Mouse (Mus musculus) left cerebral cortex, adult 8-10 months (tissue): ENCODE measurements at regions not wholly inside any gene's neighbourhood (a gene's known extent, or its start where the extent isn't known, plus 50 kb on each side); places are given as distances from the start of the nearest gene placed in this dataset.

ENCODE experiments used
- DNase-seq, 2 experiments: peaks; one replicate each; pipeline ENCODE4 v3.0.0; 2022; ENCODE audit warnings: low spot score in 2 of 2

GRCm38 (mm10) chr3:157842872-157843271, 82.0 kb downstream of the Cth start:
- no peak for DNase-seq

GRCm38 (mm10) chr3:157841164-157841719, 83.6 kb downstream of the Cth start:
- DNase-seq: no peak

GRCm38 (mm10) chr3:157804307-157804706, 120.6 kb downstream of the Cth start:
- DNase-seq: no peak

- DNase-seq: no peak
Observed at GRCm38 (mm10) chr3:157803356-157803755, 121.5 kb downstream of the Cth start.

- no peak for DNase-seq
Observed at GRCm38 (mm10) chr3:157787559-157788256, 137.2 kb downstream of the Cth start.

- DNase-seq: no peak
Observed at GRCm38 (mm10) chr3:157781071-157781470, 143.8 kb downstream of the Cth start.

- DNase-seq: no peak
Observed at GRCm38 (mm10) chr3:157777779-157778178, 147.1 kb downstream of the Cth start.

- no peak for DNase-seq
Observed at GRCm38 (mm10) chr3:157763487-157764199, 161.2 kb downstream of the Cth start.

GRCm38 (mm10) chr3:157759856-157760255, 165.0 kb downstream of the Cth start:
- DNase-seq: no peak

GRCm38 (mm10) chr3:157754826-157755225, 170.1 kb downstream of the Cth start:
- DNase-seq: no peak

GRCm38 (mm10) chr3:157750266-157750665, 174.6 kb downstream of the Cth start:
- DNase-seq: no peak

- DNase-seq: no peak
Observed at GRCm38 (mm10) chr3:157748395-157749037, 176.4 kb downstream of the Cth start.

- no peak for DNase-seq
Observed at GRCm38 (mm10) chr3:157743000-157743399, 176.3 kb downstream of the Ptger3 start.

GRCm38 (mm10) chr3:157739628-157740294, 173.1 kb downstream of the Ptger3 start:
- no peak for DNase-seq

GRCm38 (mm10) chr3:157732136-157732940, 165.6 kb downstream of the Ptger3 start:
- DNase-seq: no peak

GRCm38 (mm10) chr3:157729711-157730367, 163.1 kb downstream of the Ptger3 start:
- DNase-seq: no peak

GRCm38 (mm10) chr3:157724542-157724941, 157.8 kb downstream of the Ptger3 start:
- no peak for DNase-seq

- no peak for DNase-seq
Observed at GRCm38 (mm10) chr3:157723184-157723583, 156.5 kb downstream of the Ptger3 start.

GRCm38 (mm10) chr3:157717313-157717921, 150.7 kb downstream of the Ptger3 start:
- DNase-seq: peak; percentile 14 to 52

GRCm38 (mm10) chr3:157714023-157714422, 147.3 kb downstream of the Ptger3 start:
- no peak for DNase-seq
